Comparison of ENCODE assay signal across 27 mouse cellular contexts in genomic region chr10:14132061-14132460, GRCm38 (mm10).
DNase-seq lines count a peak whose midpoint lies in the region; ATAC-seq and TF ChIP-seq lines count a peak whose summit lies in the region.
"Had no signal": no experiment of that assay in that cellular context is flagged by ENCODE, and none has a peak within 500 bp of the region (broad histone marks: within the 10 kb centered on the region; RNA-seq: fewer than 3 reads in every experiment).

No protein-coding gene starts in this region.

- no peak overlapping the region for H3K4me3 ChIP-seq in embryonic facial prominence, embryonic 13.5 days
- no peak overlapping the region for H3K4me3 ChIP-seq in embryonic facial prominence, embryonic 10.5 days
- H3K4me3 ChIP-seq in kidney, adult 2 months (ENCODE audit: insufficient read depth, low read depth, low read length) = no peak overlapping the region
- H3K4me3 ChIP-seq in E14TG2a.4 (replicated peaks; ENCODE audit: low read length) = peak overlapping the region; percentile 41; the same call in 1 of the 2 replicates
- H3K4me3 ChIP-seq in stomach, postnatal 0 days (ENCODE audit: low read depth, low read length) = no peak overlapping the region
- H3K4me3 ChIP-seq: forebrain, embryonic 10.5 days; forebrain, embryonic 13.5 days; heart, embryonic 12.5 days; heart, embryonic 15.5 days; hindbrain, embryonic 10.5 days; hindbrain, embryonic 13.5 days had no signal

- H3K4me2 ChIP-seq in embryonic facial prominence, embryonic 13.5 days = no peak overlapping the region
- H3K4me2 ChIP-seq in stomach, postnatal 0 days (replicated peaks; ENCODE audit: low read depth) = no peak overlapping the region
- H3K4me2 ChIP-seq: forebrain, embryonic 13.5 days; heart, embryonic 12.5 days; heart, embryonic 15.5 days; hindbrain, embryonic 13.5 days had no signal

- no peak overlapping the region for H3K9ac ChIP-seq in embryonic facial prominence, embryonic 13.5 days
- H3K9ac ChIP-seq in stomach, postnatal 0 days (ENCODE audit: low read length) = no peak overlapping the region
- H3K9ac ChIP-seq: forebrain, embryonic 13.5 days; heart, embryonic 12.5 days; heart, embryonic 15.5 days; hindbrain, embryonic 13.5 days had no signal

- TF ChIP-seq CTCF in kidney, adult 2 months (conservative IDR thresholded peaks at IDR 0.05; ENCODE audit: insufficient read depth, insufficient read length, low read depth, low read length) = no peak
- no peak for TF ChIP-seq CTCF in E14TG2a.4 (conservative IDR thresholded peaks at IDR 0.05; ENCODE audit: low read length)
- 0 out of 2 replicates have a peak, but pooled peaks have one; percentile 5 for TF ChIP-seq CTCF in stomach, postnatal 0 days (IDR thresholded peaks at IDR 0.05; ENCODE audit: low read depth)

- H3K9me3 ChIP-seq in embryonic facial prominence, embryonic 13.5 days = no peaks in the 10 kb centered on the region
- no peaks in the 10 kb centered on the region for H3K9me3 ChIP-seq in embryonic facial prominence, embryonic 10.5 days
- H3K9me3 ChIP-seq in E14TG2a.4 (ENCODE audit: low read length) = no peaks in the 10 kb centered on the region
- H3K9me3 ChIP-seq in stomach, postnatal 0 days (ENCODE audit: control insufficient read depth, low read length) = no peaks in the 10 kb centered on the region
- H3K9me3 ChIP-seq: forebrain, embryonic 10.5 days; forebrain, embryonic 13.5 days; heart, embryonic 12.5 days; heart, embryonic 15.5 days; hindbrain, embryonic 10.5 days; hindbrain, embryonic 13.5 days had no signal

- H3K36me3 ChIP-seq in embryonic facial prominence, embryonic 13.5 days = peaks cover 43% of the 10 kb centered on the region
- peaks cover 24% of the 10 kb centered on the region for H3K36me3 ChIP-seq in embryonic facial prominence, embryonic 10.5 days (replicated peaks)
- no peaks in the 10 kb centered on the region for H3K36me3 ChIP-seq in kidney, adult 2 months (ENCODE audit: control insufficient read depth, insufficient read depth, low read length)
- H3K36me3 ChIP-seq in E14TG2a.4 (ENCODE audit: insufficient read depth, low read length) = no peaks in the 10 kb centered on the region
- peaks cover 10% of the 10 kb centered on the region for H3K36me3 ChIP-seq in stomach, postnatal 0 days (ENCODE audit: control insufficient read depth, insufficient read depth, low read length)
- H3K36me3 ChIP-seq: forebrain, embryonic 10.5 days had no signal

- no peak for TF ChIP-seq POLR2A in kidney, adult 2 months (IDR thresholded peaks at IDR 0.05; ENCODE audit: low read depth, low read length)

- no peaks in the 10 kb centered on the region for H3K27me3 ChIP-seq in embryonic facial prominence, embryonic 13.5 days
- H3K27me3 ChIP-seq in embryonic facial prominence, embryonic 10.5 days (replicated peaks; ENCODE audit: low read depth, poor library complexity, severe bottlenecking) = no peaks in the 10 kb centered on the region
- no peaks in the 10 kb centered on the region for H3K27me3 ChIP-seq in kidney, adult 2 months (replicated peaks; ENCODE audit: control insufficient read depth, insufficient read depth, low read length)
- peaks cover 39% of the 10 kb centered on the region for H3K27me3 ChIP-seq in E14TG2a.4 (ENCODE audit: insufficient read depth, low read length)
- no peaks in the 10 kb centered on the region for H3K27me3 ChIP-seq in stomach, postnatal 0 days (ENCODE audit: control insufficient read depth, insufficient read depth, low read length)
- H3K27me3 ChIP-seq: CH12.LX; forebrain, embryonic 13.5 days; heart, embryonic 12.5 days; heart, embryonic 15.5 days; hindbrain, embryonic 13.5 days had no signal

- 85% methylated on average over 17 of the region's 17 CpGs for WGBS in embryonic facial prominence, embryonic 13.5 days
- WGBS in embryonic facial prominence, embryonic 10.5 days = 90% methylated on average over 17 of the region's 17 CpGs
- WGBS in kidney, adult 2 months = 93% methylated on average over 17 of the region's 17 CpGs
- WGBS in stomach, postnatal 0 days = 90% methylated on average over 17 of the region's 17 CpGs

- TF ChIP-seq EP300 in stomach, postnatal 0 days (optimal IDR thresholded peaks at IDR 0.05) = no peak

- no peak for ATAC-seq in embryonic facial prominence, embryonic 13.5 days (ENCODE audit: insufficient number of reproducible peaks, insufficient read depth, low FRiP score, low TSS enrichment, low read depth)
- no peak for ATAC-seq in stomach, postnatal 0 days (ENCODE audit: low FRiP score, low TSS enrichment)
- ATAC-seq: forebrain, embryonic 13.5 days; forebrain, embryonic 16.5 days; hindbrain, postnatal 0 days; inflammation-experienced regulatory T-cells, adult 6 months; intestine, embryonic 16.5 days had no signal

- H3K4me1 ChIP-seq in embryonic facial prominence, embryonic 13.5 days = peaks cover 5% of the 10 kb centered on the region; the same call in 1 of the 2 replicates
- H3K4me1 ChIP-seq in embryonic facial prominence, embryonic 10.5 days = no peaks in the 10 kb centered on the region
- no peaks in the 10 kb centered on the region for H3K4me1 ChIP-seq in kidney, adult 2 months (ENCODE audit: control insufficient read depth, insufficient read depth, low read length)
- no peaks in the 10 kb centered on the region for H3K4me1 ChIP-seq in E14TG2a.4 (replicated peaks; ENCODE audit: low read depth, low read length)
- H3K4me1 ChIP-seq in stomach, postnatal 0 days (replicated peaks; ENCODE audit: control insufficient read depth, insufficient read depth) = no peaks in the 10 kb centered on the region
- H3K4me1 ChIP-seq: forebrain, embryonic 10.5 days; forebrain, embryonic 13.5 days; heart, embryonic 12.5 days; heart, embryonic 15.5 days; hindbrain, embryonic 10.5 days; hindbrain, embryonic 13.5 days had no signal

- peak overlapping the region; percentile 16; the same call in 1 of the 2 replicates for H3K27ac ChIP-seq in embryonic facial prominence, embryonic 13.5 days
- H3K27ac ChIP-seq in embryonic facial prominence, embryonic 10.5 days (replicated peaks) = no peak overlapping the region
- no peak overlapping the region for H3K27ac ChIP-seq in kidney, adult 2 months (ENCODE audit: insufficient read depth, low read depth, low read length)
- no peak overlapping the region for H3K27ac ChIP-seq in stomach, postnatal 0 days (replicated peaks)
- H3K27ac ChIP-seq: forebrain, embryonic 10.5 days; forebrain, embryonic 13.5 days; heart, embryonic 15.5 days; hindbrain, embryonic 10.5 days; hindbrain, embryonic 13.5 days; hindbrain, postnatal 0 days had no signal

- no peak for DNase-seq in embryonic facial prominence, embryonic 10.5 days (ENCODE audit: low spot score)
- DNase-seq in kidney, adult 2 months = peak; percentile 7
- no peak for DNase-seq in kidney, postnatal 25 days
- no peak for DNase-seq in stomach, postnatal 0 days (ENCODE audit: low spot score)
- no peak for DNase-seq in retina, embryonic 14.5 days (ENCODE audit: low spot score)
- DNase-seq: adrenal gland, adult 8-10 months; adrenal gland, postnatal 25 days; B cell, adult 2 months; cerebellum, adult 18-20 months; cerebellum, adult 9-10 months; cerebellum, postnatal 25 days; gastrocnemius, postnatal 14 days; heart, postnatal 10 days; heart, postnatal 36 days had no signal
